Mouse (Mus musculus) layer of hippocampus, adult 9-11 months (tissue): ENCODE measurements around the gene Parp4.
A peak's percentile ranks its signal among the peaks of the same experiment; 100 is the strongest.

Experiments used
- DNase-seq: peaks from one replicate; pipeline ENCODE4 v3.0.0; 2022

Parp4 gene

DNA sequence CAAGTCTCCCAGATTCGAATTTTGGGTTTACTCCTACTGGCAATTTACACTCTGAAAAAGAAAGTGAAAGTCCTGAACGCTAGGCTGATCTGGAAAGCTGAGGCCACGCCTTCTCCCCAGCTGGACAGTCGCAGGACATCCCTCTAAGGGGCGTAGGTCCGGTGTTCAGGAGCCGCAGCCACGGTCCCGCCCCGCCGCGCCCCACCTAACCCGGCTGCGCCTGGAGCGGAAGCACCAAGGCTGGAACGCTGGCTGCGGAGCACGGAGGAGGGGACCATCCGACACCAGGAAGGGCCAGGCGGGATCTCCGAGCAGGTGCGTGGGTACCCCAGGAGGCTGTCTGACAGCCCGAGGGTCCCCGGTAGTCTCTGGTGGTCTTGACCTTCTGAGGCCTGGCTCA is at the start of gene Parp4, which contains the start of gene Cenpj:
Gene Parp4 (plus strand): TSS at position 204 of the 400 bp plus-strand sequence.
Gene Cenpj (minus strand): TSS at position 10 of the 400 bp plus-strand sequence.
- peak; percentile 71 for DNase-seq

DNA sequence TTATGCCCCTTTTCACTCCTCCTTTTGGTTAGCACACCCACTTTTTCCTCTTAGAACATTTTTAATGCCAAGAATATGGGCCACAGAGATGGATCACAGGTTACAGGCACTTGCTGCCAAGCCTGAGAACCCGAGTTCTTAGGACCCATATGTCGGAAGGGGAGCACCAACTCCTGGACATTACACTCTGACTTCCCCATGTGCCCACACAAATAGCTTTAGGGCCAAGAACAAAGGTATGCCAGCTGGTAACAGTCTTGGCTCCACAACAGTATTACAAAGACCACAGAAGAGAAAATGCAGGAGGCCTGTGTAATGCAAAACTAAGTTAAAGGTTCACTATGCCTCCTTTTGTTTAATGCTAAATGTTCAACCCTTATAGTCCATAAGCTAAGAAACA is 44.6 kb upstream of the Parp4 start:
- DNase-seq = no peak

DNA sequence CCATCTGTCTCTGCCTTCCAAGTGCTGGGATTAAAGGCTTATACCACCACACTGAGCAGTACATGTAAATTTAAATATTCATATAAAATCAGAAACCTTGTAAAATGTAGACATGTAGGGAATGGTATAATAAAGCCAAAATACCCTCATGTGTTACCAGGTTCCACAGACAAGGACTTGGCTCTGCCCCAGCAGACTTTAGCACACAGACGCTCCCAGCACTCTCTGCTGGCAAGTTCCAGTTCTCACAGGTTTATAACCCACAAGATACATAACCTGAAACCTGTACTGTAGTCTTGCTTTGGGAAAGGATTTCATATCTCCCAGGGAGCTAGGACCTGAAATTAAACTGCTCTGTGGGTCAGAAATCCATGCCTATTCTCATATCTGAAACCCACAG is 30.5 kb upstream of the Parp4 start:
- DNase-seq = no peak

DNA sequence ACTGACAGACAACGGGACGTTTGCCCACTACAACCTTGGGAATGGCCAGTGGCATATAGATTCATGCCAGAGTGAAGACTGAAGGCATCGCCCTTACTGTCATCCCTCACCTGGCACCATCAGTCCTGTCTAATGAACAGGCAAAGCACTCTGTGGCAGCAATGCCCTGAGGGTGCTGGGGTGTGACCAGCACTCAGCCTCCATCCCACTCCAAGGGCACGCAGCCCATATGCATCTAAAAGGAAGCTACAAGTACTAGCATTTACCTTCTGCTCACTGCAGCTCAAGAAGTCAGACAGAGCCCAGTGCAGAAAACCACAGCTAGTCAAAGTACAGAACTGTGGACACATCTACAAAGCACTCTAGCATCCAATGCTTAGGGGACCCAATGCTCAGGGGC is 29.9 kb upstream of the Parp4 start:
- DNase-seq = no peak

DNA sequence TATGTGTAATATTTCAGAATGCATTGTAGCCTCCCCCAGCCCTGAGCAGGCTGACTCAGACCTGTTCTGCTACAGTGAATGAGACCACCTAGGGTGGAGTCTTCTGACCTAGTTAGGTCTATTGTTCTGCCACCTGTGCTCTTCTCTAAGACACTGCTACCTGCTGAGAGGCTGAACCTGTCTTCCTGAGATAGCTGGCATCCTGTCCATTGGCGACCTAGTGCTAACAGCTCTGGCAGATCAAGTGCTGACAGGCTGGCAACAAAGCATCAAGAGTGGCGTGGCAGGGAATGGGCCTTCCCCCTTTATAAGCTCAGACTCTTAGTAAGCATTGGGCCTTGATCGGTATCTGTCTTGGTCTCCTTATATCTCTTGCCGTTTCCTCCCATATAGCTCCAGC is 24.5 kb upstream of the Parp4 start:
- DNase-seq = no peak

DNA sequence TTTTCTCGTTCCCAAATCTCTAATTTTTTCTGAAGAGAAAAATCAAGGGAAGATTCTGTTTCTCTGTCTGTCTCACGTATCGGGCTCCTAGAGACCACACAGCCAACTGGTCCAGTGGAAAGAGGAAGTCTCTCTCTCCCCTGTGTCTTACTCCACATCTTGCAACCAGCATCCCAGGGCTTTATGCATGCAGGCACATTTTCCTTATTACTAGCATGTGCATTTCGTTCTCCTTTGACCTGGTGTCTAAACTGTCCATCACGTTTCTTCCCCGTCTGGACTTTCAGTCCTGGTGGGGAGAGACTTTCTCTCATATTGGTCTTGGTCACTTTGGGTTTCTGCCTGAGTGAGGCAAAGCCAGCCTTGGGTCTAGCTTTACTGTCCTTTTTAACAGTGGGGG is 22.5 kb upstream of the Parp4 start:
- DNase-seq = no peak

DNA sequence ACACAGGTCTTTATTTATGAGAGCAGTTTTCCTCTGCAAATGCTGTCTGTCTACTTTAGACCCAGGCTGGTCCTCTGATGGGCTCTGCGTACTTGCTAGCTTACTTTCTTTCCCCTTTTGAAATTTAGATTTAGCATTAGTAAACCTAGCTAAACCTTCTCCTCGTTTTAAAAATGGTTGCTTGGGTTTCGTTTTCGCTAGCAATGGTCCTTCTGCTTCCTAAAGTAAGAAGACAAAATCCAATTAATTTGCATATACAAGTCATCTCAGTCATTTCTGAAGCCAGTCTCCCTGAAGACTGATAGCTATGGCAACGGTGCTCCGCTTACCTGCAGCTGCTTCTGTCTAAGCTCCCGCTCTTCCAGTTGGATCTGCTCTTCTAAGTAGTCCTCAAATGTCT is 22.1 kb upstream of the Parp4 start:
- no peak for DNase-seq

DNA sequence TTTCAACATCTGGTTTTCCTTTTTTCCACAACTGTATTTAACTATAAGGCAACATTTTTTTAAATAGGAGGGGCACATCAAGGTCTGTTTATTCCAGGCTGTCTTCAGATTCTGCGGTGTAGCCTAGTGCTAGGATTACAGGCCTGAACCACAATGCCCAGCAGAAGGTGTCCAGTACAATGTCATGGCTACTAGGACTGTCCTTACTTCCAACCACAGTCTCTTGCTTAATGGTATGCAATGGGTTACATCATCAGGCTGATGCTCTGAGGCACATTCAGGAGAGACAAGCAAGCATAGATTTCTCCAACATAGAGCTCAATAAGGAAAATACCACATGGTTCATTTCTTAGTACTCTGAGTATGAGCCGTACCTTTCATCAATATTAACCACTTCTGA is 20.7 kb upstream of the Parp4 start:
- DNase-seq = no peak

DNA sequence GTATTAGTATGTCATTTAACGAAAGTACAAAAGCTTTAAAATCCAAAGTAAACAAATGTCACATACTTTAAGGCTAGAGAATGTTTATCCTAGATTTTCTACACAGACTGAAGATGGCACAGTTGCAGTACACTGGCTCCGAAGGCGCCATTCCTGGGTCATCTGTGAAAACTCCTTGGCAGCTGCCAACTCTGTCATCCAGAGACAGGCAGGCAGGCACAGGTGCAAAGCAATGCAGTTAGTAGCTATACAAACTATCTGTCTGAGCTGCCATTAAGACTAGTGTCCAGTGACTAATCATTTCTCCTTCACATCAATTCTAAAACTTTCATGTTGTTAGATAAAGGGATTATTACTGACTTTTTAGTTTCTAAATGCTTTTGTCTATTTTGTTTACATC is 16.3 kb upstream of the Parp4 start:
- no peak for DNase-seq

DNA sequence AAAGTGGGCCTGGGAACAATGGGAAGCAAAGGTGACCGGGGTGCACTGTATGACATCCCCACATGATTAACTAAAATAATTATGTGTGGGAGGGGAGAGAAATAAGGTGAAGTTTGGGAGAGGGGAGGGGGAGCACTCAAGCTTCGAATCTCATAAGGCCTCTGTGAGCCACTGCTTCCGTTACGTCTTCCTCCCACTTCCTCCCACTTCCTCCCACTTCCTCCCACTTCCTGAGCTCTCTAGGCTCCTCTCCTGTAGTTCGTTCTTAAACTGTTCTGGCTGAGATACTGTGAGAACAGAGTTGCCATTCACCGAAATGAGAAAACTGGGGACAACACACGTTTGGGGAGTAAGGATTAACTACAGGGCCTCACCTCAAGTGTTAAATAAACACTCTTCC is 7.9 kb upstream of the Parp4 start:
- no peak for DNase-seq

DNA sequence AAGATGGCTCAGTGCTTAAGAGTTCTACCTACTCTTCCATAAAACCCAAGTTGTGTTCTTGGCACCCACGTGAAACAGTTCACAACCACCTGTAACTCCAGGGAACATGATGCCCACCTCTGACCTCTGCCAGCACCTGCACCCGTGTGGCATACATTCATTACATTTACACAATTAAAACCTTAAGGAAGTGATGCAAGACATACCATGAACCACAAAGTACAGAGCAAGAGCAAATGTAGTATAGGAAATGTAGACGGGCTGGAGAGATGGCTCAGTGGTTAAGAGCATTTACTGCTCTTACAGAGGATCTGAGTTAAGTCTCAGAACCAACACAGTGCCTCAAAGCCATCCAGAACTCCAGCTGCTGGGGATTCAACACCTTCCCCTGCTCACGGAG is 6.4 kb upstream of the Parp4 start:
- DNase-seq = no peak

DNA sequence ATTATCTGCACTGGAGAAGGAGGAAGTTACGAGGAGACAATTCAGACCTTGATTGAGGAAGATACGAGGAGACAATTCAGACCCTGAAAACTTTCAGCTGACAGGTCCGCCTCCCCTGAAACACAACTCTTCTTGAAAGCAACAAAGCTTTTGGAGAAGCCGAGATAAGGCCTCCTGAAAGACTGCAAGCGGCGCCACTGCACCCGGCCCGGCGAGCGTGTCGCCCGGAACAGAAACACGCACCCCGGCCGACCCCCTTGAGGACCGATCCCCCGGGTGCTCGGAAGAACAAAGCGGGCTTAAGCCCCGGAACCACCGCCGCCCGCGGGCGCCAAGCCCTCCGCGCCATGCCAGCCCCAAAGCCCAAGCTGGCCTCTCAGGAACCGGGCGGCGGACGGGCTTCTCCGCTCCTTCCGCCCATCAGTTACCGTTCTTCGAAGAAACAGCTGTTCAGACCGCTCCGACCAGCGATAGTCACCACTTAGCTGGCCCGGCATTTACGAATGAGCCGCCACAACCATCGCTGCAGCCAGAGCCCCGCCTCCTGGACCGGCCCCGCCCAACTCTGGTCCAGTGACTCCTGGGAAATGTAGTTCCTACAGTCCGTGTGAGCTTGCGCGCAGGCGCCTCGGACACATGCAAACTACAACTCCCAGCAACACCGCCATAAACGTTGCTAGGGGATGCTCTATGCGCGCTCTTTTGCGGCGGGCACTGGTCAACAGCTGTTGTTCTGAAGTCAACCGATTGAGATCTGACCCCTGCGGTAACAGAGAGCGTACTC is 3.9 kb upstream of the Parp4 start:
- peak; percentile 97 for DNase-seq

DNA sequence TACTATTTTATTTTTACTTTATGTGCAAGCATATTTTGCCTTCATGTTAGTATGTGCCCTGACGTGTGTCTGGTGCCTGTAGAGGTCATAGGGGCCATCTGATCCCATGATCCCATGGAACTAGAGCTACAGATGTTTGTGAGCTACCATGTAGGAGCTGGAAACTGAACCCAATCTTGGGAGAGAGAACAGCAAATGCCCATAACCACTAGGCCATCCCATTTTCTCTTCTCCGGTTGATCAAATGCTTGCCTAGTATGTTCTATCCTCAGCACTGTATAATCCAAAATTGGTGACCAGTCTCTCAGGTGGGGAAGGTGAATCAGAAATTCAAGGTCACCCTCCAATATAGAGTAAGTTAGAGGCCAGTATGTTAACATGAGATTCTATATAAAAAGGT is 2.9 kb upstream of the Parp4 start:
- DNase-seq = no peak

DNA sequence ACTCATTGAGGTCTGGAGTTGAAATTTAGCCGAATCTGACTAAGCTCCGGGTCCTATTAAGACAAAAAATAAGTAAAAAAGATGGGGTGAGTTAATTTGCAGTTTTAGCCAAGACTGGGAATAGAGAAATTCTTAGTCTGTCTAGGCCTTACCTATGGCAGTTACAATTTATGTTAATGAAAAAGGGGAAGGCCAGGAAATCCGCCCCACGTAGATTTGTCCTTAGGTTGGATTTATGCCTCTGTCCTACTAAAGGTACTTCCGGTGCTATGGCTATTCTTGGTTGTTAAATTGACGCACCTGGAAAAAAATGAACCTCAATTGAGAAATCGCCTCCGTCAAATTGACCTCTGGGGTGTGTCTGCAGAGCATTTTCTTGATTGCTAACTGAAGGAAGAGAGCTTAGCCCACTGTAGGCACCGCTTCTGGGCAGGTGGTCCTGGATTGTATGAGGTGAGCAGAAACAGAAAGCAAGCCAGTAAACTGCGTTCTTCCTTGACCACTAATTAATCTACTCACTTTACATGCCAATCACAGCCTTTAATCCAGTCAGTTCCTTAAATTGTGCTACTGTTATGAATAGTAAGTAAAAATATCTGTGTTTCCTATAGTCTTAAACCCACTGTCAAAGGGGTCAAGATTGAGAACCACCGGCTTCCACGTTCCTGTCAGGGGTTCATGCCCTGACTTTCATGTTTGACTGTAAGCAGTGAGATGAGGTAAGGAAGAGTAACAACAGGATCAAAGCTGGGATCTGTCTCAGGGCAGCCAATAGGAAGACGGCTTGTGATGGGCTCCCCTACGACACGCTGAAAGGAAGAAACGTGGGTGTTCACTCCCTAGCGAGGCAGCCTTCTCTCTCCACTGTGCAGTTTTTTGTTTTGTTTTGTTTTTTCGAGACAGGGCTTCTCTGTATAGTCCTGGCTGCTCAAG is 816 bp downstream of the Parp4 start:
- no peak for DNase-seq

DNA sequence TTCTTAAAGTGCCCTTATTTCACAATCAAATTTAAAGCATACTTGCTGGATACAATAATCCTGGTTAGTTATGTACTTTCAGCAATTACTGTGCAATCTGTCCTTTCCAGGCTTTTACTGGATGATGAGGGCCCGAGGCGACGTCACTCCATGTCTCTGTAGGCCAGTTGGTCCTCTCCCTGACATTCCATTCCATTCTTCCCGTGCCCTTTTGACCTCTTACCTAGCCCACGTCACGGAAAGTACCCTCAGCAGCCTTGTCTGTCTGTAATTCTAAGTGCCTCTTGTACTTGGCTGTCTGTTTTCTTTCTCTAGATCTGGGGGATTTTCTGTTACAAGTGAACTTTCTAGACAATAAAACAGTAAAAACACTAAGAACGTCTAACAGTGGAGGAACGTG is 3.6 kb downstream of the Parp4 start:
- no peak for DNase-seq

DNA sequence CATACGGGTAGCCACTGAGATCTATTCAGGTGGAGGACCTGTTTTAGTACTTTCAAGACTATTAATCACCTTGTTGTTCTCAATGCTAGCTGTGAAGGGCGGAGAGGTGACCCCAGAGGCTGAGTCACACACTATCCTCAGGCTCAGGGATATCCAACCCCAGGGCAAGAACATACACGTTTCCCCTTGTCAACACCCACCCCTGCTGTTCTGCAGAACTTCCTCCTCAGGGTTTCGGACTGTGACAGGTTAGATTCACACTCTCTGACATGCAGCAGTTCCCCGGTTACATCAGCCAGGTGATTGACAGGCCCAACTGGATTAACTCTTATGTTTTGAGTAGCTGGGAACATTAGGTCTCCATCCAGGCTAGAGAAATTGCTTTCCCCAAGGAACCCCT is 5.7 kb downstream of the Parp4 start:
- DNase-seq = no peak

DNA sequence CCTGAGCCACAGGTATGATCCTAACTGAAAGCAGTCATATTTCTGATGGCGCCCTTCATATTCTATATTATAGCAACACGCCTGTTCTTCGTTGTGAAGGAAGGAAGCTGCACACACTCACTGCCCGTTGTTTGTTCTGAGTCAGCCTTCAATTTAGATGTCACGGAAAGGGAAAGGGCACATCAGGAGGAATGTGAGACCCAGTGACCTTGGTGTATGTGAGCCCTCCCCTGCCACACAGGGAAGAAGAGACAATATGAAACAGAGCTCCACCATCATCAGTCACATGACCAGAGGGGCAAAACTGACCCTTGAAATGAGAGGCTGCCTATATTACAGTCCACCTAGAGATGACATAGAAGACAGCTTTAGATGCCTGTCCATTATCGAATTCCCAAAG is 6.9 kb downstream of the Parp4 start:
- no peak for DNase-seq

DNA sequence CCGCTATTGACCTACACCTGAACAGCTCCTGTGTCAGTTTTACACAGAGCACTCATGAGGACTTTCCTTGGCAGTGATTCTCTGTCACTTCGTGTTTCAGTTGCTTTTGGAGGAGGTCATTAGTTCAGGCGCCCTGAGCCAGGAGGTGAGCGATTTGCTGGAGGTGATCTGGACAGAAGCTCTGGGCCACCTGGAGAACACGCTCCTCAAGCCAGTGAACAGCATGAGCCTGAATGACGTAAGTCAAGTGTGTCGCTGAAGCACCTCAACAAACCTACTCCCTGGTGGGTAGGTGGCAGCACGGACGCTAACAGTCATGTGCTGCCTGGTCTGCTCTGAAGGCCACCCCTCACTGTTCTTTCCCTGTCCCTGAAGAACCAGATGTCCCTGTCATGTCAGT is 16.8 kb downstream of the Parp4 start:
- no peak for DNase-seq

DNA sequence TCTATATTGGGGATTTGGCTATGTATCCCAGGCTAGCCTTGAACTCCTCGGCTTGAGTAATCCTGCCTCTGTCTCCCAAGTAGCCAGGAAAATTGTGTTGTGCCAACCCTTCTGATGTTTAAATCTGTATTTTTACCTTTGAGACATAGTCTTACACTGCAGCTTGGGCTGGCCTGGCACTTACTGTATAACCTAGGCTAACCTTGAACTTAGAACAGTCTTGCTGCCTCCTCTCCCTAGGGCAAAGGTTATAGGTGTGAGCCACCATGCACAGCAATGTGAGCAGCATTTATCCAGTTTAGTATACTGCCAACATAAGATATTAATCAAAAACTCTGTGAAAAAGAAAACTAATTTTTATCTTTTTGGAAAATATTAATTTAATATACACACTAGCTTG is 19.4 kb downstream of the Parp4 start:
- DNase-seq = no peak

DNA sequence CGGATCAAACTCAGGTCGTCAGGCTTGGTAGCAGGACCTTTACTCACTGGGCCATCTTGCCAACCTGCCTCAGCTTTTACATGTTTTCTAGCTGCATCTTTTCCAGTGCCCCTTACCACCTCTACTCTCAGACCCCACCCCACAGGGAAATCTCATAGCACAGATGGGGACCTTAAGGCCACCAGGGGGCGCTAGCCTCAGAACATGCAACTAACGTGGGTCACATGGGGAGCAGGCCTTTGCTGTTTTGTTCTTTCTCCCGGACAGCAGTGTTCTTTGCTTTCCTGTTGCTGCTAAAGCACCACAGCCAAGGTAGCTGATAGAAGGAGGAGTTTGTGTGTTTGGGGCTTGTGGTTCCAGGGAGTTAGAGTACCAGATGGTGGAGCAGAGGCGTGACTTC is 23.3 kb downstream of the Parp4 start:
- peak; percentile 11 for DNase-seq

DNA sequence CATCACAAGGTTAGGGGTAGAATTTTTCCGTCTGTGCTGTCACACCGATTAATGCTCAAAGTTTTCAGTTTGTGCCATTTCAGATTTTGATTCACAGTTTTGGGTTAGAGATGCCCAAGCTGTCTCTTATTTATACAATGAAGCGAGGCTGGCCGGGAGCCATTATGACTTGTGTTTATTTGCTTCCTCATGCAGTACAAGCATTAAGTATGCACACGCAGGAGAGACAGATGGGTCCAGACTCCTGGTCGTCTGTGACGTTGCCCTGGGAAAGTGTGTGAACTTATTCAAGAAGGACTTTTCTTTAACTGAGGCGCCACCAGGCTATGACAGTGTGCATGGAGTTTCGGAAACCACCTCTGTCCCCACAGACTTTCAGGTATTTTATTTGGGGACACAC is 26.6 kb downstream of the Parp4 start:
- DNase-seq = peak; percentile 6

DNA sequence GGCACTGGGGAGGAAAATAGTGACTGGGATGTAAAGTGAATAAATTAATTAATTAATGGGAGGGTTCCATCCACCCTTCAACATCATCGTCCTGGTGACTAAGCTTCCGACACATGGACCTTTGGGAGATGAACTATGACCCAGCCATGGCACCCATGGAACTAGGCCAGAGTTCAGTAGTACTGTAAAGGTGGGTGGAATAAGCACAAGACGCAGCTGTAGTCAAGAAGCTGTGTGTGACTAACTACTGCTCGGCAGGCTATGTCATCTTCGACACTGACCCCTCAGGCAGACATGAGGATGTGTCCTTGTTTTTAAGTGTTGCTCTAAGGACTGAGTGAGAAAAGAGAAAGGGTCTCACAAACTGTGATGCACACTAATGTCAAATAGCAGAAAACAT is 29.0 kb downstream of the Parp4 start:
- no peak for DNase-seq

DNA sequence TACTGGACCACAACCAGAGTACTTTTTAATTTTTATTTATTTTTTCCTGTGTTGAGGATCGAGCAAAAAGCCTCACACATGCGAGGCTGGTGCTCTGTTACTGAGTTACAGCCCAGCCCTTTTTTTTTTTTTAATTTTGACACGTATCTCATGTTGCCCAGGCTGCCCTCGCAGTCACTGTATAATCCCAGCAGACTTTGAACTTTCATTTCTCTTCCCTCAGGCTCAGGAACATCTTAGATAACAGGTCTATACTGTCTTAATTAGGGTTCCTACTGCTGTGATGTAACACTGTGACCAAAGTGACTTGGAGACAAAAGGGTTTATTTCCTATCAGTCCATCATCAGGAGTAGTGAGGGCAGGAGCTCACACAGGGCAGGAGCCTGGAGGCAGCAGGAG is 29.7 kb downstream of the Parp4 start:
- DNase-seq = no peak

DNA sequence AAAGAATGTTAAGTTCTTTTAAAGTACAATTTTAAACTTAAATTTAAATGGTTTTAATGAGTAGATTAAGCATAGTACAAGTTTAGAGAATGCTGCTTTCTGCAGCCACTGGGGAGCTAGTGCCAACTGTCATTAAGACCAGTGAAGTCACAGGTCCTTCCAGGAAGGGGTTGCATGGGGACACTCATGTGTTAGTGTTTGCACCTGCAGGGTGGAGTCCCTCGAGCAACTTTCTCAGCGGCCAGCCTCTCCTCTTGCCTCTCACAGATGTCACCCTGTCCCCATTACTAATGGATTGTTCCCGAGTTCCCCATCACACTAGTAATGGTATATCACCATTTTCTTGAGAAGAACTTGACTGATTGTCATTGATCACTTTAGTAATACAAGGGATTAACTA is 37.8 kb downstream of the Parp4 start:
- no peak for DNase-seq
